Mouse (Mus musculus): ENCODE data around the gene Kctd6.
A peak's percentile ranks its signal among the peaks of the same experiment; 100 is the strongest.
"Not testable (repeated sequence)": the region's sequence is repeated elsewhere in the genome, so short reads cannot be mapped to it uniquely, and the experiment has no call there.

Gene Kctd6

GRCm38 (mm10) chr14:8250141-8250871 is 36.4 kb downstream of the Kctd6 start:
- DNase-seq (ENCODE audit: low spot score): no peak

GRCm38 (mm10) chr14:8251330-8251885 is 37.5 kb downstream of the Kctd6 start:
- no peak for DNase-seq (ENCODE audit: low spot score)

GRCm38 (mm10) chr14:8255076-8255729 is 41.3 kb downstream of the Kctd6 start:
- peak; percentile 22 for DNase-seq (ENCODE audit: low spot score)

DNA sequence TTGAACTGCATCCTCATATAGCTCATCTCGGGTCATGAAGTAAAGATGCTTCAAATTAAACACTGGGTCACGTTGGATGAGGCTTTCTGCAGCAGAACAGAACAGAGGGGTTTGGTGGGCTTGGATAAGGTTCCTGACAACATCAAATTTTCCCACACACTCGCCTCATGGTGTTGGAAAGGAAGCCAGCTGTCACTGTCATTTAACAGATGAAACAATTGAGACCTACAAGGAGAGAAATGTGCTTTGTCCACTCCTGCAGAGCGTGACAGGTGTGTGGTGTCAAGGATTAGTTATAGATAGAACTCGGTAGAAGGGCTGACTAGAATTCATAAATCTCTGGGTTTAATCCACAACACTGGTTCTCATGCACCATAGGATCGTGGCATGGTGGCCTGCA is 42.1 kb downstream of the Kctd6 start:
- no peak for DNase-seq (ENCODE audit: low spot score)

DNA sequence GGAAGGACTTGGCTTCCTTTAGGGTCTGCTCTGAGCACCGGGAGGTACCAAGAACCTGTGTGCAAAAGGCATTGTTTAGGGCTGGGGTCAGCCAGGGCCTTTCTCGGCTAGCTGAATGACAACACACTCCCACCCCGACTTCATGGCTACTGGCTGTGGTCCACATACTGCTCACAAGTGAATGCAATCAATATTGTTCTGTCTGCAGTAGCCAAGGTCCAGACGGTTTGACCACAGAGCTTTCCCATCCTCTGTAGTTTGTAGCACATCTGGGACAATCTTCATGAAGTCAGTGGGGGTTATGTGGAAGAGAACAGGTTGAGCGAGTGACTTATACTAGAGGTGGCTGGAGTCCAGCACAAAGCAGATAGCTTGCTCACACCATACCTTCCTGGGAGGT is 42.9 kb downstream of the Kctd6 start:
- no peak for DNase-seq (ENCODE audit: low spot score)

- peak; percentile 65 for DNase-seq (ENCODE audit: low spot score)
These were observed 43.8 kb downstream of the Kctd6 start for GRCm38 (mm10) chr14:8257521-8258334.

DNA sequence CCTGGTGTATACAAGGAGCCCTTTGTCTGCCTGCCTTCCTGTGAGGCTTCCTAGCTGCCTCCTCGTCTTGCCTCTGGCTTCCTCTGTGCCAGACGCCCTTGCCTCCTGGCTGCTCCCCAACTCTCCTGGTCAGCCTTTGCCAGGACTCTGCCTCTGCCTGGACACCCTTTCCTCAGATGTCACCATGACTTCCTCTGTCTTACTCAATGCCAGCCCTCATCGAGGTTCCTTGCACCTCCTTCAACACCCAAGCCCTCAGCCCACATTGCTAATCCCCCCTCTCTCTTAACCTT is 44.3 kb downstream of the Kctd6 start:
- DNase-seq (ENCODE audit: low spot score): no peak

GRCm38 (mm10) chr14:8258752-8259151 is 44.8 kb downstream of the Kctd6 start:
- DNase-seq (ENCODE audit: low spot score): no peak

- peak; percentile 53 for DNase-seq (ENCODE audit: low spot score)
These were observed 45.2 kb downstream of the Kctd6 start, which contains the start of gene Acox2 for GRCm38 (mm10) chr14:8259166-8259565. TSS of gene Acox2 (minus strand) at chr14:8259353.

DNA sequence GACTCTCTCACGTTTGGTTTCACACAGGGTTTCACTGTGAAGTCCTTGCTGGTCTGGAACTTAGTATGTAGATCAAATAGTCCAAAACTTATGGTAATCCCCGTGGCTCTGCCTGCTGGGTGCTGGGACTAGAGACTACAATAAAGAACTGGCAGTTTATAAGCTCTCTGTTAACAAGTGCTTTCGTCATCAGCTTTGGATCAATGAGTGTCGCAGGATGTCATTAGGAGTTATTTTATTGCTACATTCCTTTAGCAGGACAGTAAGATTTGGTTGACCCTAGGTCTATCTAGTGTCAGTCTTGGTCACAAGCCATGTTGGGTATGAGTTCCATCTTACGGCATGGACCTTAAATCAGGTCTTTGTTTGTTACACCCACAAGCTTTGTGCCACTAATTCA is 46.3 kb downstream of the Kctd6 start:
- no peak for DNase-seq (ENCODE audit: low spot score)

GRCm38 (mm10) chr14:8262242-8262641 is 48.3 kb downstream of the Kctd6 start:
- no peak for DNase-seq (ENCODE audit: low spot score)

GRCm38 (mm10) chr14:8264378-8264777 is 50.4 kb downstream of the Kctd6 start:
- no peak for DNase-seq (ENCODE audit: low spot score)

DNA sequence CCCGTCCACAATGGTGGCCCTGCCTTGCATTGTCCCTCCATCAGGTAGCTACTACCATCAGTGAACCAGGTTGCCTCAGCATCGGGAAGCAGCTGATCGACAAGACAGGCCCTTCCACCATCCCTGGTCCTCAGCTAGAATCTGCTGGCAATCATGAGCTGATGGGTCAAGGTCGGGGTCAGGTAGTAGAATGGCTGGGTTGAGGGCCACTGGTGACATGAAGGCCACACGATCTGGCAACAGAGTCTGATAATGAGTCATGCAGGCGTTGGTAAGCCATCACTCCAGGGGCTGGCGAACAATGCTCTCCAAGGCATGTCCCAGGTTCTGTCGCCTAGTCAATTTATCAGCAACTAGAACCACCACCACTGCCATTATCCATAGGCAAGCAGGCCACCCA is 57.3 kb downstream of the Kctd6 start:
- DNase-seq (ENCODE audit: low spot score): not testable (repeated sequence)
